Mouse (Mus musculus): ENCODE measurements around the gene Gramd4. TPM values are rescaled to one million over a fixed set of nuclear protein-coding genes. Genes with fewer than 3 reads are reported as not detected.

The Gramd4 gene
- total RNA-seq, 1 experiment, result 24.5 TPM

- Histone ChIP-seq H3K9ac (ENCODE audit: insufficient read depth, low read depth, low read length, poor library complexity, severe bottlenecking) (no peak overlapping the region), H3K36me3 (ENCODE audit: control insufficient read depth, insufficient read depth, low read length, poor library complexity, severe bottlenecking) (no peaks in the 10 kb centered on the region), H3K9me3 (ENCODE audit: control insufficient read depth, insufficient read depth, low read depth, low read length) (no peaks in the 10 kb centered on the region), H3K4me1 (ENCODE audit: control insufficient read depth in 2 of 2, insufficient read depth in 2 of 2, low read length in 2 of 2, poor library complexity in 1 of 2) (peaks cover 5 to 18% of the 10 kb centered on the region in 2 experiments; a peak in 3 of 4 replicates), H3K4me3 (ENCODE audit: insufficient read depth in 1 of 2, low read depth in 1 of 2, low read length in 2 of 2, poor library complexity in 1 of 2, severe bottlenecking in 1 of 2) (0 out of 4 replicates have a peak overlapping the region, but pooled peaks of 1 of the 2 experiments have one; percentile 20), H3K27ac (ENCODE audit: insufficient read depth, low read depth, low read length, poor library complexity, severe bottlenecking) (no peak overlapping the region)
- no peak for DNase-seq (ENCODE audit: low read depth, low spot score)
- in situ Hi-C loops (cut with MboI; ENCODE audit: low sequenced_read_pairs in 2 of 2, unreplicated experiment in 2 of 2), result no loop called here
- TF ChIP-seq MAFK (IDR thresholded peaks at IDR 0.05; ENCODE audit: insufficient read depth, low read depth, low read length) (peak; percentile 98), ZC3H11A (IDR thresholded peaks at IDR 0.05; ENCODE audit: borderline replicate concordance, low read depth, low read length) (no peak)
Measured at GRCm38 (mm10) chr15:86165811-86166590, 108.5 kb downstream of the Gramd4 start.

- Histone ChIP-seq H3K4me3 (ENCODE audit: insufficient read depth in 1 of 2, low read depth in 1 of 2, low read length in 2 of 2, poor library complexity in 1 of 2, severe bottlenecking in 1 of 2) (no peak overlapping the region), H3K4me1 (ENCODE audit: control insufficient read depth in 2 of 2, insufficient read depth in 2 of 2, low read length in 2 of 2, poor library complexity in 1 of 2) (peaks cover 5 to 18% of the 10 kb centered on the region in 2 experiments; a peak in 3 of 4 replicates), H3K9me3 (ENCODE audit: control insufficient read depth, insufficient read depth, low read depth, low read length) (no peaks in the 10 kb centered on the region), H3K27ac (ENCODE audit: insufficient read depth, low read depth, low read length, poor library complexity, severe bottlenecking) (no peak overlapping the region), H3K9ac (ENCODE audit: insufficient read depth, low read depth, low read length, poor library complexity, severe bottlenecking) (no peak overlapping the region), H3K36me3 (ENCODE audit: control insufficient read depth, insufficient read depth, low read length, poor library complexity, severe bottlenecking) (no peaks in the 10 kb centered on the region)
- DNase-seq (ENCODE audit: low read depth, low spot score), result no peak
- in situ Hi-C loops (cut with MboI; ENCODE audit: low sequenced_read_pairs in 2 of 2, unreplicated experiment in 2 of 2), result no loop called here
- no peak for TF ChIP-seq CHD2 (IDR thresholded peaks at IDR 0.05; ENCODE audit: low read depth, low read length)
- TF ChIP-seq ZNF384 (IDR thresholded peaks at IDR 0.05; ENCODE audit: low read depth, low read length), result no peak
- TF ChIP-seq MAFK (IDR thresholded peaks at IDR 0.05; ENCODE audit: insufficient read depth, low read depth, low read length), result no peak
- no peak for TF ChIP-seq ZC3H11A (IDR thresholded peaks at IDR 0.05; ENCODE audit: borderline replicate concordance, low read depth, low read length)
- TF ChIP-seq HCFC1 (IDR thresholded peaks at IDR 0.05; ENCODE audit: borderline replicate concordance, insufficient read depth, low read length), result no peak
Measured at GRCm38 (mm10) chr15:86167032-86167655, 109.6 kb downstream of the Gramd4 start.

GRCm38 (mm10) chr15:86167787-86168504 lies 110.5 kb downstream of the Gramd4 start:
- TF ChIP-seq ZC3H11A (IDR thresholded peaks at IDR 0.05; ENCODE audit: borderline replicate concordance, low read depth, low read length) (no peak), HCFC1 (IDR thresholded peaks at IDR 0.05; ENCODE audit: borderline replicate concordance, insufficient read depth, low read length) (no peak), ZNF384 (IDR thresholded peaks at IDR 0.05; ENCODE audit: low read depth, low read length) (no peak), CHD2 (IDR thresholded peaks at IDR 0.05; ENCODE audit: low read depth, low read length) (no peak), MAFK (IDR thresholded peaks at IDR 0.05; ENCODE audit: insufficient read depth, low read depth, low read length) (no peak)
- H3K4me3 ChIP-seq (ENCODE audit: insufficient read depth in 1 of 2, low read depth in 1 of 2, low read length in 2 of 2, poor library complexity in 1 of 2, severe bottlenecking in 1 of 2), result no peak overlapping the region
- peaks cover 5 to 18% of the 10 kb centered on the region in 2 experiments; a peak in 3 of 4 replicates for H3K4me1 ChIP-seq (ENCODE audit: control insufficient read depth in 2 of 2, insufficient read depth in 2 of 2, low read length in 2 of 2, poor library complexity in 1 of 2)
- no peak overlapping the region for H3K9ac ChIP-seq (ENCODE audit: insufficient read depth, low read depth, low read length, poor library complexity, severe bottlenecking)
- H3K27ac ChIP-seq (ENCODE audit: insufficient read depth, low read depth, low read length, poor library complexity, severe bottlenecking), result no peak overlapping the region; the same call in 1 of the 2 replicates
- H3K9me3 ChIP-seq (ENCODE audit: control insufficient read depth, insufficient read depth, low read depth, low read length), result no peaks in the 10 kb centered on the region
- no peak for DNase-seq (ENCODE audit: low read depth, low spot score)
- in situ Hi-C loops (cut with MboI; ENCODE audit: low sequenced_read_pairs in 2 of 2, unreplicated experiment in 2 of 2), result no loop called here
- H3K36me3 ChIP-seq (ENCODE audit: control insufficient read depth, insufficient read depth, low read length, poor library complexity, severe bottlenecking), result no peaks in the 10 kb centered on the region

- TF ChIP-seq MAFK (IDR thresholded peaks at IDR 0.05; ENCODE audit: insufficient read depth, low read depth, low read length), result no peak
- no peak for TF ChIP-seq ZC3H11A (IDR thresholded peaks at IDR 0.05; ENCODE audit: borderline replicate concordance, low read depth, low read length)
- TF ChIP-seq ZNF384 (IDR thresholded peaks at IDR 0.05; ENCODE audit: low read depth, low read length), result no peak
- no peak for TF ChIP-seq HCFC1 (IDR thresholded peaks at IDR 0.05; ENCODE audit: borderline replicate concordance, insufficient read depth, low read length)
- no peak for TF ChIP-seq CHD2 (IDR thresholded peaks at IDR 0.05; ENCODE audit: low read depth, low read length)
- no peak for DNase-seq (ENCODE audit: low read depth, low spot score)
- Histone ChIP-seq H3K9ac (ENCODE audit: insufficient read depth, low read depth, low read length, poor library complexity, severe bottlenecking) (no peak overlapping the region), H3K9me3 (ENCODE audit: control insufficient read depth, insufficient read depth, low read depth, low read length) (no peaks in the 10 kb centered on the region), H3K36me3 (ENCODE audit: control insufficient read depth, insufficient read depth, low read length, poor library complexity, severe bottlenecking) (no peaks in the 10 kb centered on the region), H3K27ac (ENCODE audit: insufficient read depth, low read depth, low read length, poor library complexity, severe bottlenecking) (no peak overlapping the region; the same call in 1 of the 2 replicates), H3K4me3 (ENCODE audit: insufficient read depth in 1 of 2, low read depth in 1 of 2, low read length in 2 of 2, poor library complexity in 1 of 2, severe bottlenecking in 1 of 2) (no peak overlapping the region), H3K4me1 (ENCODE audit: control insufficient read depth in 2 of 2, insufficient read depth in 2 of 2, low read length in 2 of 2, poor library complexity in 1 of 2) (peaks cover 5 to 20% of the 10 kb centered on the region in 2 experiments; a peak in 3 of 4 replicates)
- in situ Hi-C loops (cut with MboI; ENCODE audit: low sequenced_read_pairs in 2 of 2, unreplicated experiment in 2 of 2), result no loop called here
Measured at GRCm38 (mm10) chr15:86168505-86168867, 111.0 kb downstream of the Gramd4 start.

All from ES-E14 (cell line).